Mouse (Mus musculus) CH12.LX (cell line): ENCODE measurements at regions not wholly inside any gene's neighbourhood (a gene's known extent, or its start where the extent isn't known, plus 50 kb on each side); places are given as distances from the start of the nearest gene placed in this dataset.

Experiments used
- DNase-seq: peaks from one replicate; pipeline ENCODE4 v3.0.0-alpha.2; 2013; ENCODE audit errors: extremely low read depth
- H3K27ac ChIP-seq: 2 replicates; pipeline ENCODE4 v1.5.1; 2012; ENCODE audit warnings: low read depth, mild to moderate bottlenecking, control low read depth, moderate library complexity; ENCODE audit not compliant: insufficient read depth
- H3K27me3 ChIP-seq: replicated peaks from 2 replicates; pipeline ENCODE3; 2012; ENCODE audit warnings: inconsistent platforms
- H3K36me3 ChIP-seq, 2 experiments: replicated peaks in 1 of 2; 2 replicates each; pipeline versions ENCODE3 to v1.6.1; 2012; ENCODE audit warnings: inconsistent platforms in 1 of 2, low read length in 1 of 2, mild to moderate bottlenecking in 1 of 2, mixed read lengths in 1 of 2, moderate library complexity in 1 of 2; ENCODE audit not compliant: control insufficient read depth in 1 of 2, insufficient read depth in 1 of 2
- H3K4me1 ChIP-seq, 2 experiments: 2 replicates each; pipeline ENCODE4 v1.6.1; 2012; ENCODE audit warnings: inconsistent platforms in 1 of 2, moderate library complexity in 1 of 2; ENCODE audit not compliant: insufficient read depth in 2 of 2, control insufficient read depth in 1 of 2
- H3K4me2 ChIP-seq: 2 replicates; pipeline ENCODE4 v1.6.1; 2012; ENCODE audit warnings: low read depth, mild to moderate bottlenecking, control low read depth; ENCODE audit not compliant: poor library complexity, insufficient read depth, severe bottlenecking
- H3K4me3 ChIP-seq, 3 experiments: fragments of 150-350 bp in 1 of 3; sonication (generic) in 1 of 3; replicated peaks in 1 of 3; 2 replicates each; pipeline versions ENCODE3 to v1.5.1; 2011 to 2012; ENCODE audit warnings: low read depth in 2 of 3, low read length in 2 of 3, mild to moderate bottlenecking in 2 of 3, moderate library complexity in 2 of 3, control low read depth in 1 of 3, improper control_type of control experiment in 1 of 3, inconsistent platforms in 1 of 3, mixed read lengths in 1 of 3; ENCODE audit not compliant: poor library complexity in 1 of 3
- H3K79me2 ChIP-seq: replicated peaks from 2 replicates; pipeline ENCODE4 v1.6.1; 2012; ENCODE audit warnings: mild to moderate bottlenecking, moderate library complexity; ENCODE audit not compliant: control insufficient read depth, poor library complexity, insufficient read depth, severe bottlenecking; ENCODE audit errors: extremely low read depth
- H3K9ac ChIP-seq: 2 replicates; pipeline ENCODE4 v1.6.1; 2012; ENCODE audit warnings: low read depth, mild to moderate bottlenecking, control low read depth, moderate library complexity; ENCODE audit not compliant: insufficient read depth
- H3K9me3 ChIP-seq: replicated peaks from 2 replicates; pipeline ENCODE3; 2012; ENCODE audit warnings: low read length, inconsistent platforms, mixed read lengths
- CHD1 ChIP-seq: IDR thresholded peaks from 2 replicates; pipeline ENCODE4 v1.6.1; 2012; ENCODE audit warnings: low read depth, low read length, improper control_type of control experiment, inconsistent platforms
- CHD2 ChIP-seq: IDR thresholded peaks from 2 replicates; pipeline ENCODE4 v1.6.1; 2011; ENCODE audit warnings: low read length, improper control_type of control experiment
- CTCF ChIP-seq, 2 experiments: IDR thresholded peaks in 1 of 2; conservative IDR thresholded peaks in 1 of 2; 2 replicates each; pipeline ENCODE4 v1.5.1; 2011 to 2012; ENCODE audit warnings: low read depth in 2 of 2, low read length in 2 of 2, improper control_type of control experiment in 1 of 2, inconsistent platforms in 1 of 2, mild to moderate bottlenecking in 1 of 2, moderate library complexity in 1 of 2
- E2F4 ChIP-seq: IDR thresholded peaks from 2 replicates; pipeline ENCODE4 v1.6.1; 2011; ENCODE audit warnings: low read depth, low read length, improper control_type of control experiment; ENCODE audit not compliant: insufficient replicate concordance
- IRF4 ChIP-seq: IDR thresholded peaks from 2 replicates; pipeline ENCODE4 v1.6.1; 2014; ENCODE audit warnings: low read depth, mild to moderate bottlenecking, inconsistent platforms, low read length, improper control_type of control experiment
- JUN ChIP-seq: IDR thresholded peaks from 2 replicates; pipeline ENCODE4 v1.6.1; 2011; ENCODE audit warnings: low read depth, mild to moderate bottlenecking, low read length, improper control_type of control experiment, moderate library complexity; ENCODE audit not compliant: insufficient read depth
- JUND ChIP-seq: conservative IDR thresholded peaks from 2 replicates; pipeline ENCODE4 v1.6.1; 2011; ENCODE audit warnings: low read depth, low read length, improper control_type of control experiment
- MAX ChIP-seq: IDR thresholded peaks from 2 replicates; pipeline ENCODE4 v1.6.1; 2011; ENCODE audit warnings: low read length, improper control_type of control experiment
- MEF2A ChIP-seq: IDR thresholded peaks from 2 replicates; pipeline ENCODE4 v1.6.1; 2014; ENCODE audit warnings: low read depth, mild to moderate bottlenecking, inconsistent platforms, low read length, improper control_type of control experiment, borderline replicate concordance
- MXI1 ChIP-seq: IDR thresholded peaks from 2 replicates; pipeline ENCODE4 v1.6.1; 2011; ENCODE audit warnings: mild to moderate bottlenecking, low read depth, low read length, improper control_type of control experiment
- NELFE ChIP-seq: IDR thresholded peaks from 2 replicates; pipeline ENCODE4 v1.6.1; 2011; ENCODE audit warnings: low read depth, low read length, improper control_type of control experiment
- PAX5 ChIP-seq: IDR thresholded peaks from 2 replicates; pipeline ENCODE4 v1.6.1; 2012; ENCODE audit warnings: low read length, inconsistent platforms, mixed read lengths
- SMC3 ChIP-seq: IDR thresholded peaks from 2 replicates; pipeline ENCODE4 v1.6.1; 2011; ENCODE audit warnings: low read depth, low read length, improper control_type of control experiment
- ZKSCAN1 ChIP-seq: IDR thresholded peaks from 2 replicates; pipeline ENCODE4 v1.6.1; 2012; ENCODE audit warnings: low read depth, inconsistent platforms, low read length, improper control_type of control experiment, borderline replicate concordance
- ZNF384 ChIP-seq: IDR thresholded peaks from 2 replicates; pipeline ENCODE4 v1.6.1; 2012; ENCODE audit warnings: low read depth, low read length, improper control_type of control experiment, inconsistent platforms
- dilution Hi-C: fragments of 300-500 bp; cut with MboI; formaldehyde crosslinking; loops from 2 replicates; pipeline ENCODE4 v1.14.3; 2020; ENCODE audit warnings: low sequenced_read_pairs; ENCODE audit not compliant: extremely low pct_unique_long_range_greater_than_20kb, extremely low pct_ligation_motif_present
- in situ Hi-C: fragments of 300-500 bp; cut with MboI; formaldehyde crosslinking; loops from 3 replicates; pipeline ENCODE4 v1.14.3; 2019; ENCODE audit warnings: low sequenced_read_pairs, low pct_ligation_motif_present, low pct_unique_long_range_greater_than_20kb, mixed read lengths

DNA sequence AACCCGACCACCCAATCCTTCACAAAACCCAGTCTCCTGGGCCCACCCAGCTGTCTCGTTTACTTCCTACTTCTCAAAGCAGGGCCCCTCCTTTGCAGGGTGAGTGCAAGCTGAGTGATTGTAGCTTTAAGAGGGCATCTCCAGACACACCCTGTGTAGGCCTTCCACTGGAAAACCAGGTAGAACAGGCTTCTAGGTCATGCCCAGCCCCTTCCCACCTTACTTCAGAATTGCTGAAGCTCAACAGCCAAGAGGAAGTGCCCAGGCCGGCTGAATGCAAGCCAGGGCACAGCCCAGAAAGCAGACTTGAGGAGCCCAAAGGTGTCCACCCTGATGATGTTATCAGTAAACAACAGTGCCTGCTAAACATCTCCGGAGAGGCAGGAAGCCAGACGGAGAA, 120.2 kb downstream of the Fam168b start:
- in situ Hi-C loops (no loop called here), dilution Hi-C loops (no loop called here)
- Histone ChIP-seq H3K9ac (no peak overlapping the region), H3K79me2 (no peaks in the 10 kb centered on the region), H3K27ac (no peak overlapping the region), H3K4me2 (no peak overlapping the region), H3K4me1 (no peaks in the 10 kb centered on the region), H3K36me3 (no peaks in the 10 kb centered on the region), H3K4me3 (no peak overlapping the region), H3K27me3 (no peaks in the 10 kb centered on the region), H3K9me3 (no peaks in the 10 kb centered on the region)
- no peak for TF ChIP-seq JUND
- DNase-seq = no peak

DNA sequence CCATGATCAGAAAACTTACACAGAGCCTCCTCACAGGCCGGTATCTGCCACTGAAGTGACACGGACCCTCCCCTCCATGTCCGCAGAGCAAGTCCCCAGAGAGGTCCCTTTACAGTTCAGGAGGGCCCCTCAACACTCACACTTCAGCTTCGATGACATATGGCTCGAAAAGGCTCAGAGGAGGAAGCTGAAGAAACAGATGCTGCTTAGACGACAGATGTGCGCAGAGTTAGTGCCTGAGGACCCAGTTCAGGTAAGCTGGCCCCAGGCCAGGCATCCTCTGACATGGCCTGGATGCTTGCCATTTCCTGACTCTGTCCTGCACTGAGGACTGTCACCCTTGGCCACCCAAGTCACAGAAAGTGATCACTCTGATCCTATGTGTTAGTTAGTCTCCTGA, 110.7 kb downstream of the Fam168b start:
- dilution Hi-C loops = no loop called here

DNA sequence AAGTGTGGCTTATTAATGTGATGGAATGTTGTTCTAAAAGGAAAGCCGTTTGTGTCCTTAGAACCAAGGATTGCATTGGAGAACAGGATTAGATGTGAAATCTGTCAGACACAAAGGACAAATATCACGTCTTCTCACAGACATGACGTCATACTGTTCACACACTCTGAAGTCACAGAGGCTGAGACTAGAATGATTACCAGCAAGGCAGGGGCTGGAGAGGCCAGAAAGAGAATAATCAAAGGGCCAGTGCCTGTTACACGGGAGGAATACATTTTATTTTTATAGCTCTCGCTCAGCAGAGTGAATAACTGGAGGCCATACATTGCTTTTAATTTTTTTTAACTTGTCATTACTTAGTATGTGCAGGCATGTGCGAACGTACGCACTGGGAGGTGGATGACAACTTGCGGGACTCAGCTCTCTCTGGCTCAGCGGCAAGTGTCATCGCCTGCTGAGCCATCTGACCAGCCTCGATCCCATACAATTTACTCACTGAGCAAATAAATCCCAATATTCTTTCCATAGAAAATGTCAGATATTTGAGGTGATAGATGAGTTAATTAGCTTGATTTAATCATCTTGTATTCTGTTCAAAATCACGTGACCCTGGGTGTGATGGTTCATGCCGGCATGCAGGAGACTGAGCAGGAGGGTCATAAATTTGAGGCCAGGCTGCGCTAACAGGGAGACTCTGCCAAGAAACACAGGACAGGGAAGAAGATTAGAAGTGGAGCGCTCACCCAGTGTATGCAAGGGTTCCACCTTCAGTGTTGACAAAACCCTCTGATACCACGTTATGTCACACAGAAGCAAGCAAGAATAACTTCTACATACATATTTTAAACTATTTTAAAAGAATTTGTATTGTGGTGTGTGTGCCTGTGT, 109.6 kb downstream of the Fam168b start:
- Histone ChIP-seq H3K27ac (no peak overlapping the region), H3K36me3 (no peaks in the 10 kb centered on the region), H3K79me2 (no peaks in the 10 kb centered on the region), H3K4me2 (no peak overlapping the region), H3K9ac (no peak overlapping the region), H3K4me1 (no peaks in the 10 kb centered on the region; a peak in 1 of 4 replicates), H3K27me3 (no peaks in the 10 kb centered on the region), H3K9me3 (no peaks in the 10 kb centered on the region), H3K4me3 (no peak overlapping the region)
- DNase-seq = no peak
- TF ChIP-seq CHD2 (no peak), MEF2A (no peak), MAX (no peak), JUN (no peak)
- dilution Hi-C loops = no loop called here
- in situ Hi-C loops = loop anchor here (10.0 kb wide), 1 partner anchor 132 kb away; no protein-coding TSS in a partner anchor

More for the DNA sequence above, 110.7 kb downstream of the Fam168b start:
- H3K4me1 ChIP-seq = no peaks in the 10 kb centered on the region; a peak in 1 of 4 replicates
- no peaks in the 10 kb centered on the region for H3K79me2 ChIP-seq
- in situ Hi-C loops = loop anchor here (10.0 kb wide), 1 partner anchor 133 kb away; no protein-coding TSS in a partner anchor
- H3K4me3 ChIP-seq = no peak overlapping the region
- TF ChIP-seq MXI1 (no peak), ZKSCAN1 (no peak), NELFE (no peak), PAX5 (no peak), SMC3 (no peak), E2F4 (no peak), IRF4 (no peak), ZNF384 (no peak), CTCF (conservative IDR thresholded peaks at IDR 0.05 in 1 of 2, IDR thresholded peaks at IDR 0.05 in 1 of 2; ENCODE audit: low read depth in 2 of 2, low read length in 2 of 2) (no peak), CHD1 (no peak)
- no peaks in the 10 kb centered on the region for H3K36me3 ChIP-seq
- H3K9me3 ChIP-seq = no peaks in the 10 kb centered on the region
- H3K4me2 ChIP-seq = no peak overlapping the region
- no peak for DNase-seq
- H3K9ac ChIP-seq = no peak overlapping the region
- no peaks in the 10 kb centered on the region for H3K27me3 ChIP-seq
- no peak overlapping the region for H3K27ac ChIP-seq
